9 mouse cellular contexts compared by ENCODE assay signal in the genomic region with DNA sequence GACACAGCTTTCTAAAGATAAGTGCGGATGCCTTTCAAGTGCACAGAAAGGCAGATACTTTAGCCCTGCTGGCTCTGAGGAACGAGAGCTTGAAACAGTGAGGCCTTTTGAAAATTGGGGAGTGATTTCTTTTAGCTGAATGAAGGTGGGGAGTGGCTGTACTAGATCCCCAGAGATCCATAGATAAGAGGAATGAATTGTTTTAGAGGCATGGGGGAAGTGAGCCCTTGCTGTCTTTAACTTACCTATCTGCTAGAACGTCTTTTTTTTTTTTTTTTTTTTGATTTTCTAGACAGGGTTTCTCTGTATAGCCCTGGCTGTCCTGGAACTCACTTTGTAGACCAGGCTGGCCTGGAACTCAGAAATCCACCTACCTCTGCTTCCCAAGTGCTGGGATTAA. TPM values are rescaled to one million over a fixed set of nuclear protein-coding genes. Genes with fewer than 3 reads are reported as not detected.
DNase-seq lines count a peak whose midpoint lies in the region; ATAC-seq and TF ChIP-seq lines count a peak whose summit lies in the region.
"Had no signal": no experiment of that assay in that cellular context is flagged by ENCODE, and none has a peak within 500 bp of the region (broad histone marks: within the 10 kb centered on the region; RNA-seq: fewer than 3 reads in every experiment).

No protein-coding gene starts in this region.

- H3K9ac ChIP-seq in heart, embryonic 13.5 days, result peak overlapping the region; percentile 95
- H3K9ac ChIP-seq in ES-E14 (ENCODE audit: insufficient read depth, low read depth, low read length, poor library complexity, severe bottlenecking), result peak overlapping the region; percentile 58; the same call in 1 of the 2 replicates
- 0 out of 2 replicates have a peak overlapping the region, but pooled peaks have one; percentile 28 for H3K9ac ChIP-seq in forebrain, postnatal 0 days
- peak overlapping the region; percentile 32; the same call in 1 of the 2 replicates for H3K9ac ChIP-seq in midbrain, embryonic 11.5 days (ENCODE audit: low read length)

- 4% methylated on average over 3 of the region's 3 CpGs for WGBS in heart, embryonic 13.5 days
- 27% methylated on average over 3 of the region's 3 CpGs for WGBS in forebrain, postnatal 0 days
- 74% methylated on average over 3 of the region's 3 CpGs for WGBS in midbrain, embryonic 11.5 days

- in situ Hi-C loops in ES-E14 (cut with MboI; ENCODE audit: low sequenced_read_pairs in 2 of 2, unreplicated experiment in 2 of 2), result no loop called here

- H3K4me3 ChIP-seq in heart, embryonic 13.5 days, result peak overlapping the region; percentile 44
- no peak overlapping the region; a peak in 1 of 4 replicates for H3K4me3 ChIP-seq in ES-E14 (ENCODE audit: insufficient read depth in 1 of 2, low read depth in 1 of 2, low read length in 2 of 2, poor library complexity in 1 of 2, severe bottlenecking in 1 of 2)
- H3K4me3 ChIP-seq in forebrain, postnatal 0 days (ENCODE audit: low read depth, low read length), result no peak overlapping the region; the same call in 1 of the 2 replicates
- H3K4me3 ChIP-seq in midbrain, embryonic 11.5 days (ENCODE audit: low read depth, low read length), result no peak overlapping the region

- no peak for DNase-seq in heart, adult 8-10 months (ENCODE audit: low spot score)
- DNase-seq in ES-E14 (ENCODE audit: low read depth, low spot score), result no peak
- no peak for DNase-seq in forebrain, postnatal 0 days
- DNase-seq in midbrain, embryonic 11.5 days (ENCODE audit: low spot score, missing footprints), result no peak
- DNase-seq in left cerebral cortex, adult 11 months (ENCODE audit: low spot score), result no peak
- DNase-seq in urinary bladder, postnatal 4 days (ENCODE audit: low spot score in 2 of 2), result no peak
- no peak for DNase-seq in ovary, adult 18-20 months (ENCODE audit: low spot score)
- DNase-seq: cerebellum, postnatal 25 days had no signal

- H3K4me1 ChIP-seq in heart, embryonic 13.5 days, result peaks cover 55% of the 10 kb centered on the region
- peaks cover 5 to 6% of the 10 kb centered on the region in 2 experiments for H3K4me1 ChIP-seq in ES-E14 (ENCODE audit: control insufficient read depth in 2 of 2, insufficient read depth in 2 of 2, low read length in 2 of 2, poor library complexity in 1 of 2)
- peaks cover 10% of the 10 kb centered on the region for H3K4me1 ChIP-seq in forebrain, postnatal 0 days (ENCODE audit: insufficient read depth)
- peaks cover 15% of the 10 kb centered on the region for H3K4me1 ChIP-seq in midbrain, embryonic 11.5 days (ENCODE audit: control insufficient read depth, insufficient read depth, low read length)

- H3K27me3 ChIP-seq in heart, embryonic 13.5 days (replicated peaks), result no peaks in the 10 kb centered on the region
- no peaks in the 10 kb centered on the region for H3K27me3 ChIP-seq in forebrain, postnatal 0 days (ENCODE audit: insufficient read depth, low read length)
- no peaks in the 10 kb centered on the region for H3K27me3 ChIP-seq in midbrain, embryonic 11.5 days (ENCODE audit: control insufficient read depth, insufficient read depth, low read length)

- no peaks in the 10 kb centered on the region for H3K9me3 ChIP-seq in heart, embryonic 13.5 days
- no peaks in the 10 kb centered on the region for H3K9me3 ChIP-seq in ES-E14 (ENCODE audit: control insufficient read depth, insufficient read depth, low read depth, low read length)
- H3K9me3 ChIP-seq in forebrain, postnatal 0 days (ENCODE audit: low read length), result no peaks in the 10 kb centered on the region
- no peaks in the 10 kb centered on the region for H3K9me3 ChIP-seq in midbrain, embryonic 11.5 days (ENCODE audit: control insufficient read depth, low read length)

- H3K4me2 ChIP-seq in heart, embryonic 13.5 days, result peak overlapping the region; percentile 87
- peak overlapping the region; percentile 36 for H3K4me2 ChIP-seq in forebrain, postnatal 0 days (ENCODE audit: low read depth)
- H3K4me2 ChIP-seq in midbrain, embryonic 11.5 days, result peak overlapping the region; percentile 8

- H3K36me3 ChIP-seq in heart, embryonic 13.5 days, result peaks cover 20% of the 10 kb centered on the region
- peaks cover 4% of the 10 kb centered on the region; the same call in 1 of the 2 replicates for H3K36me3 ChIP-seq in ES-E14 (ENCODE audit: control insufficient read depth, insufficient read depth, low read length, poor library complexity, severe bottlenecking)
- H3K36me3 ChIP-seq in forebrain, postnatal 0 days (ENCODE audit: insufficient read depth), result no peaks in the 10 kb centered on the region
- no peaks in the 10 kb centered on the region for H3K36me3 ChIP-seq in midbrain, embryonic 11.5 days (ENCODE audit: control insufficient read depth, insufficient read depth, low read length)

- H3K27ac ChIP-seq in heart, embryonic 13.5 days (replicated peaks), result peak overlapping the region; percentile 80
- H3K27ac ChIP-seq in ES-E14 (ENCODE audit: insufficient read depth, low read depth, low read length, poor library complexity, severe bottlenecking), result no peak overlapping the region
- H3K27ac ChIP-seq in forebrain, postnatal 0 days (ENCODE audit: low read depth, low read length), result no peak overlapping the region
- H3K27ac ChIP-seq in midbrain, embryonic 11.5 days (ENCODE audit: low read depth, low read length), result no peak overlapping the region

- TF ChIP-seq CTCF in forebrain, postnatal 0 days (IDR thresholded peaks at IDR 0.05; ENCODE audit: low read depth), result no peak

- ATAC-seq in heart, embryonic 13.5 days (ENCODE audit: extremely low read depth, insufficient number of reproducible peaks, low FRiP score, low TSS enrichment), result no peak
- no peak for ATAC-seq in forebrain, postnatal 0 days
- no peak for ATAC-seq in midbrain, embryonic 11.5 days (ENCODE audit: low FRiP score)

TF ChIP-seq in ES-E14, 5 proteins besides CTCF, POLR2A, EP300 and RAD21:
- TF ChIP-seq MAFK (IDR thresholded peaks at IDR 0.05; ENCODE audit: insufficient read depth, low read depth, low read length) (no peak), HCFC1 (IDR thresholded peaks at IDR 0.05; ENCODE audit: borderline replicate concordance, insufficient read depth, low read length) (no peak), ZNF384 (IDR thresholded peaks at IDR 0.05; ENCODE audit: low read depth, low read length) (no peak), CHD2 (IDR thresholded peaks at IDR 0.05; ENCODE audit: low read depth, low read length) (no peak), ZC3H11A (IDR thresholded peaks at IDR 0.05; ENCODE audit: borderline replicate concordance, low read depth, low read length) (no peak)

RNA-seq across cellular contexts. Expression of gene Fam222b, which starts 2.6 kb away (rescaled TPM):
- polyA plus RNA-seq in heart, embryonic 13.5 days (2015; fragmentation: Nextera tagmentation; extraction: Ambion mirVana), result 16.5 and 17.7 TPM in 2 replicates
- total RNA-seq in heart, adult 8-10 months (2022), result 10 to 100 TPM; 10.1 to 14.1 (median 12.5) TPM
- 8.9 and 11.7 TPM in 2 replicates for total RNA-seq in ES-E14 (2012; rRNA removed)
- total RNA-seq in forebrain, postnatal 0 days (2014; rRNA removed), result 17.4 and 24.6 TPM in 2 replicates
- 21.9 and 24.0 TPM in 2 replicates for polyA plus RNA-seq in forebrain, postnatal 0 days (2015; fragmentation: Nextera tagmentation; extraction: Ambion mirVana)
- 26.5 and 26.6 TPM in 2 replicates for polyA plus RNA-seq in midbrain, embryonic 11.5 days (2014; fragmentation: Nextera tagmentation; extraction: Ambion mirVana)

RNA-seq across cellular contexts. Expression of gene Eral1, which starts 16.9 kb away (rescaled TPM):
- 23.6 and 24.3 TPM in 2 replicates for polyA plus RNA-seq in heart, embryonic 13.5 days (2015; fragmentation: Nextera tagmentation; extraction: Ambion mirVana)
- 10 to 100 TPM; 25.9 to 31.5 (median 28.5) TPM for total RNA-seq in heart, adult 8-10 months (2022)
- total RNA-seq in ES-E14 (2012; rRNA removed), result 29.6 and 33.5 TPM in 2 replicates
- total RNA-seq in forebrain, postnatal 0 days (2014; rRNA removed), result 27.4 and 30.3 TPM in 2 replicates
- 25.5 and 26.7 TPM in 2 replicates for polyA plus RNA-seq in forebrain, postnatal 0 days (2015; fragmentation: Nextera tagmentation; extraction: Ambion mirVana)
- polyA plus RNA-seq in midbrain, embryonic 11.5 days (2014; fragmentation: Nextera tagmentation; extraction: Ambion mirVana), result 39.0 and 39.6 TPM in 2 replicates

RNA-seq across cellular contexts. Expression of gene Flot2, which starts 59.3 kb away (rescaled TPM):
- 71.8 and 83.9 TPM in 2 replicates for polyA plus RNA-seq in heart, embryonic 13.5 days (2015; fragmentation: Nextera tagmentation; extraction: Ambion mirVana)
- 10 to 100 TPM; 53.5 to 62.6 (median 56.4) TPM for total RNA-seq in heart, adult 8-10 months (2022)
- 26.7 and 31.9 TPM in 2 replicates for total RNA-seq in ES-E14 (2012; rRNA removed)
- total RNA-seq in forebrain, postnatal 0 days (2014; rRNA removed), result 77.1 and 83.9 TPM in 2 replicates
- polyA plus RNA-seq in forebrain, postnatal 0 days (2015; fragmentation: Nextera tagmentation; extraction: Ambion mirVana), result 101 and 105 TPM in 2 replicates
- 52.7 and 57.6 TPM in 2 replicates for polyA plus RNA-seq in midbrain, embryonic 11.5 days (2014; fragmentation: Nextera tagmentation; extraction: Ambion mirVana)

Comparison
In these comparisons a context has a peak if more than half of its experiments do, and no peak if none do; other contexts are left out.
1. H3K4me2 ChIP-seq: peak in every context shown above with its lines; median percentile 87 in heart, embryonic 13.5 days; 36 in forebrain, postnatal 0 days; 8 in midbrain, embryonic 11.5 days.
2. H3K9ac ChIP-seq: peak in every context shown above with its lines; median percentile 95 in heart, embryonic 13.5 days; 58 in ES-E14; 32 in midbrain, embryonic 11.5 days; 28 in forebrain, postnatal 0 days.